Mouse (Mus musculus) right cerebral cortex, adult 2 months (tissue): ENCODE data around the gene Npw.
A peak's percentile ranks its signal among the peaks of the same experiment; 100 is the strongest.

ENCODE experiments used
- DNase-seq, 2 experiments: peaks; one replicate each; pipeline ENCODE4 v3.0.0; 2021 to 2022; ENCODE audit warnings: low spot score in 2 of 2

Gene Npw

DNA sequence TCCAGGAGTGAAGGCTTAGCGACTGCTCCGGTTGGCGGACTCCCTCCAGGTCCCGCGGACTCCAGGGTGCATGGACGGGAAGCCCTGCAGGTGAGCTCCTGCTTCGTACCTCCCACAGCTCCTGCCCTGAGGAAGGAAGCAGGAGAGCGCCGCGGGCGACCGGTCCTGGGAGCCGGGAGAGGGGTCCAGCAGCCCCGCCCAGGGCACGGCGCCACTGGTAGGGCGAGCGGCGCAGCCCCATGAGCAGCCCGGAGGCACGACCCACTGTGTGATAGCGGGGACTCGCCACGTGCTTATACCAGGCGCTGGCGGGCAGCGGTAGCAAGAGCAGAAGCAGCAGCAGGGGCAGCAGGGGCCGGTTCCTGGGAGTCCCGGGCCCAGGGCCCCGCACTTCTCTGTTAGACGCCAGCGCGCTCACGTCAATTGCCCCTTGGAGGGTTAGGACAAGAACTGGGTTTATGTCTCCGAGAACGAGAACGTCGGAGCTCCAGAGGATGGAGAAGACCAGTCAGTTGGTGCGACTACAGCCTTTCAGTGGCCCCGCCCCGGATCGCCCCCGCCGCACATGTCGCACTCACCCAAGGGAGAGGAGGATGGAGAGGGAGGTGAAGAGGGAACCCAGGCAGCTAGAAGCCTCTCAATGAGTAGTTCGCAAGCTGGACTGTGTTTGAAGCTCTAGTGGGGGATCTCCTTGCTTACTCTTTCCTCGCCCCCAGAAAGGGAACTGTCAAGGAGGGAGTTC is at the start of gene Npw:
Gene Npw, minus strand, starts transcription at position 441 of the 742 bp plus-strand sequence.
- DNase-seq = no peak

DNA sequence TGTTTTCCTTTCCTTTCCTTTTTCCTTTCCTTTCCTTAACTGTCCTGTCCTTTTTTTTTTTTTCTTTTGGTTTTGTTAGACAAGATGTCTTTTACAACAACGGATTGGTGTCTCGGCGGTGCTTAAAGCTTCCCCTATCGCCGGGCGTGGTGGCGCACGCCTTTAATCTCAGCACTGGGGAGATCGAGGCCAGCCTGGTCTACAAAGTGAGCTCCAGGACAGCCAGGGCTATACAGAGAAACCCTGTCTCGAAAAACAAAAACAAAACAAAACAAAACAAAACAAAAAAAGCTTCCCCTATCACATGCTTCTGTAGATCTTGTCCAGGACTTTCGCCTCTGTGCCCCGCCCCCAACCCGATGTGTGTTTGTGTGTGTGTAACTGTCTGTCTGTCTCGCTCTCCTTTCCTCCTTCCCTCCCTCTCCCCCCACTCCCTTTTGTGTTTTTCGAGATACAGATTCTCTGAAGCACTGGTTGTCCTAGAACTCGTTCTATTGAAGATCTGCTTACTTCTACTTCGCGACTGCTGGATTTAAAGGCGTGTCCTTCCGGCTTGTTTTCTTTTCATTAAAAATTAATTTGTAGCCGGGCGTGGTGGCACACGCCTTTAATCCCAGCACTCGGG is 49.7 kb upstream of the Npw start:
- DNase-seq = peak in 1 of 2 experiments; percentile 25

DNA sequence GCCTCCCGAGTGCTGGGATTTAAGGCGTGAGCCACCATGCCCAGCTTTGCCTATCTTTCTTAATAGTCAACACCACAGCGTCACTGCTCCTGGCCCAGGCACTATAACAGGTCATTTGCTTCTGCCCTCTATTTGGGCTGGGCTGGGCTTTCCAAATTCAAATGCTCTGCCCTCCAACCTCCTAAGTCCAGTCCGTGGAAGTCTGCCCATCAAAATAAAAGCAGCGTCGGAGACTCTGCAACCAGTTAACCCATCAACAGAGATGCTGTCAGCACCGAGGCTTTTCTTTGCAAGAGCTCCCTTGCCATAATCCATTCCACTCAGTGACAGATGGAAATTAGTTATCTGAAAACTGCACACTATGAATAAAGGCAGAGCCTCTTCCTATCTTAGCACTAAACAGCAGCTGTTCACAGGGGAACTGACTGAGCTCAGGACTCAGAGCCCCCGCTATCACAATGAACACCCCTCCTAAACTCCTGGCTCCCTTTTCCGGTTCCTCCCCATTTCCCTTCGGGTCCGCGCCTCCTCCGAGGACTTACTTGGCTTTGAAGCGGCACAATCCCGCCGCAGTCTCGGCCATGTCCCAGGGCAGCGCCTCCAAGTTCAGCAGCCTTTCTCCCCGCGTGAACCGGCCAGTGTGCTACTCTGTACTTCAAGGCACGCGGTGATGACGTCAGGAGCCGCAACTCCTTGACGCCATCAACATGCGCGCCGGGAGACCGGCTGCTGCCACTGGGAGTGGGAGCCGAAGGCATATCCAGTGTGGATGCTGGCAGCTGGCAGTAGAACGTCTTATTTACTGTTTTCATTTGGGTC is 48.9 kb upstream of the Npw start, which contains the start of gene Tbl3:
Gene Tbl3, minus strand, starts transcription at position 679 of the 819 bp plus-strand sequence.
- DNase-seq = peak; percentile 97 to 98

DNA sequence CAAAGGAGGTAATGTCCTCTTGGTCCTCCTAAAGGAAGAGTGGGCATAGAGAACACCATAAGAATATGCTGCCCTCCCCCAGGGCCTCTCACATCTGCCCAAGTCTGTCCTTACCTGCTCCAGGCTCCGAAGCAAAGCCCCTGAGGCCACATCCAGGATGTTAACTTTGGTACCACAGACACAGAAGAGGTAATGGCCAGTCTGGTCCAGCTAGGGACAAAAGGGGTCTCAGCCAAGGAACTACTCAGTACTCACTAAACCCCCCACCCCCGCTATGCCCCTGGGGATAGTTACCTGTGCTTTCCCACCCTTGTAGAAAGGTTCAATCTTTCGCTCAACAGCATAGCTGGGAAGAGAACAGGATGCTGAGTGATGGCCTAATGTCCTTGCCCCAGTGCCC is 47.6 kb upstream of the Npw start:
- DNase-seq = no peak

DNA sequence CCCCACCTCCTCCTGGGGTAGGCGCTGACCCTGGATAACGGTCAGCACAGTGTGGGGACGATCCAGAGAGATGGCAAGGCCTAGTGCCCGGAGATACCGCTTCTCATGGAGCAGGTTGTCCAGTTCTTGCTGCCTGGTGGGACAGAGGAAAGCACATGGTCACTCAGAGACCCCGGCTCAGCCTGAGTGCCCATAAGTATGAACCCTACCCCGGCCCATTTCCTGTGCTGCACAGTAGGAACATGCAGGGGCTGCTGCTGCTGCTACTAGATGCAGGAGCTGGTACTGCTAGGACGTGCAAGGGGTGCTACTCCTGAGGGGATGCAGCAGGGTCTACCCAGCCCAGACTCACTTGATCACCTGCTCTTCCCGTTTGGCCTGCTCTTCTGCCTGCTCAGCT is 43.0 kb upstream of the Npw start:
- DNase-seq = no peak

DNA sequence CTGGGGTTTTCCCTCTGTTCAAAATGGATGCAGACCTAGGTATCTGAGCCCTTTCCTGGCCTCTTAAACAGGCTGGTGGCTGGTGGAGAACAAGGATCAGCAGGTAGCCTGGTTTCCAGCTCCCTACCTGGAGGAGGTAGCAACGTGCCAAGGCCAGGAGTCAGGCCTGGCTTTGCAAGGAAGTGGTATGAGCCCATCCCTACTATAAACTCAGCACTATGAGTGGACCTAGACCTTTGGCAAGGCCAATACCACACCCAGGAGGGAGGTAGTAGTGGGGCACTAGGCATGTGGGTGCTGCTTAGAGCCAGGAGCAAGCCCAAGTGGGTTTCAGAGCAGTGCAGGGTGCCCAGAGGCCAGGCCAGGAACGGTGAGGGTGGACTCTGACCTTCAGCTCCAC is 41.2 kb upstream of the Npw start:
- DNase-seq = no peak

DNA sequence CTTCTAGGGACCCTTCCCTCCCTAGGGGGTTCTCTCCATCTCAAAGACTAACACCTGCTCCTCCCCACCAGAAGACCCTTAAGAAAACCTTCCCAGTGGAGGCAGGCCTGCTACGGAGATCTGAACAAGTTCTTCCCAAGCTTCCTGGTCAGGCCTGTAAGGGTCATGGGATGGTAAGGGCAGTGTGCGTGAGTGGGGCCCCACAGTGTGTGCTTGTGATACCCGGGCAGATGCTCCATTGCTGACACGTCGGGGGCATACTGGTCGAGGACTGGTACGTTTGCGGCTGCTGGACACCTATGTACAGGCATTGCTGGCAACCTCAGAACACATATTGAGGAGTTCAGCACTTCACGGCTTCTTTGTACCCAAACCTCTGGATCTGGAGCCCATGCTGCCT is 40.5 kb upstream of the Npw start:
- DNase-seq = no peak

DNA sequence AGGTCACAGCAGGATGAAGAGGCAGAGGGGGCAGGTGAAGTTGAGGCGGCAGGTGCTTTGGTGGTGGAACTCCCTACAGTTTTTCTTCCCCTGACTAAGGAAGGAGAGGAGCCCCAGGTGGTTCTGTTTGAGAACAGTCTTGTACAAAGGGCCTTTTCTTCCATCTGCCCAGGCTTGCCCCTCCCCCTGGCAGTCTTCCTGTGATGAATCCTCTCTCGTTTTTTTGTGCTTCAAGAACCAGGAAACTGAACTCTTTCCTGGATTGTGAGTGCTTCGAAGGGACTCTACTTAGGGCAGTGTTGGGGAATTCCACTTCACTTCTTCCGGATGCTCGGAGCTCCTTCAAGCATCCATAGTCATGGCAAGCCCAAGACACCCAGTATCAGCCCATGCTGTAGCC is 39.7 kb upstream of the Npw start:
- DNase-seq = no peak

DNA sequence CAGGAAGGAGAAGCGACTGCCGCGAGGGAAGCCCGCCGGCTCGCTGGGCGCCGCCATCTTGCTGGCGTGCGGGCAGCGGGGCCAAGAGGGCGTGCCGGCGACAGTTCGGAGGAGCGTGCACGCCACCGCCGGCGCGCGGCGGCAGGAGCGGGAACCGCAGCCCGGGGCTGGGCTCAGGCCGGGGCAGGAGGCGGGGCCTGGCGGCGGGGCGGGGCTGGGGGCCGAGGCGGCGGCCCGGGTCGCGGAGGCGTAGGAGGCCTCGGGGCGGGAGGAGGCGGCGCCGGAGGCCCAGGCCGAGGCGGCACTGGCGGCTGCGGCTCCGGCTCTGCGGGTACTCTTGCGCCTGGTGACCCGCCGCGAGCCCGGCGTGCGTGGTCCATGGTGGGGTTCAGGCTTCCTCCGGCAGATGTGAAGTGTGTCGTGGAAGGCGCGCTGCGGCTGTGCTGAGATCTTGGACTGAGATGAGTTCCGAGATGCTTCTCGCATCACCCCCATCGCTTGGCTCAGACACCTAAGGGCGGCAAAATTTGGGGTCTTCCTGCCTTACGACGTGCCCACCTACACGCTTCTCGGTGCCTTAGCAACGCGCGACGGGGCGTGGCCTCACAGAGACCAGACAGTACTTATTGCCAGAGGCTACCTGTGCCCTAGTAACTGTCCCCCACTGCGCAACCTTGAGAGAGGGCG is 37.9 kb upstream of the Npw start, which contains the start of the genes Gfer and Noxo1:
Gene Gfer, minus strand, starts transcription at position 146 of the 687 bp plus-strand sequence.
Gene Noxo1, plus strand, starts transcription at position 224 of the 687 bp plus-strand sequence.
- peak; percentile 72 to 75 for DNase-seq

DNA sequence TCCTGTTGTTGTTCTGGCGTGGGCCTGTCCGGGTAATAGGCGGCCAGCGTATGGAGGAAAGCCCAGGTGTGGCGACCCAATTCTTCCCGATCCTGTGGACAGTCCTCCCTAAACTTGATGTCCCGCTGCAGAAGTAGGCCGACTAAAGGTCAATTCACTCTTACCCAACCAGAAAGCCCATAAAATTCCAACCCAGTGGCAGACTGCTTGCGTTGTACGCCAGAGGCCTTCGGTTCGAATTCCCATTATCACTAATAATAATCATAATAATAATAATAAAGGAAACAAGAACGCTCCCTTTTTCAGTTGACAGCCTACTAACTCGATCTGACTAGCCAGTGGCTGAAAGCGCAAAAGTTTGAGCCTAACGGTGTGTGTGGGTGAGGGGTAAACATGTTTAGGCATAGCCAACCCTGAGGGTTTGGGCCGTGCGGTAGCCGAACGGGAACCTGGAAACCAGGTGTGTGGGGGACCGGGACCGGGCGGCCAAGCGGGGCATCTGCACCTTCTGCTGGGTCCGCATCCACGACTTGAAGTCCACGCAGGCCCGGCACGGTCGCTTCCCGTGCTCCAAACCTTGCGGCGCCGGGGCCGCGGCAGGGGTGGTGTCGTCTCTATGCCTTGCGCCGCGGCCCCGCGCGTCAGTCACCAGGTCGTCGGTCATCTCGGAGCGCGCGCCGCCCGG is 37.2 kb upstream of the Npw start:
- DNase-seq = no peak

DNA sequence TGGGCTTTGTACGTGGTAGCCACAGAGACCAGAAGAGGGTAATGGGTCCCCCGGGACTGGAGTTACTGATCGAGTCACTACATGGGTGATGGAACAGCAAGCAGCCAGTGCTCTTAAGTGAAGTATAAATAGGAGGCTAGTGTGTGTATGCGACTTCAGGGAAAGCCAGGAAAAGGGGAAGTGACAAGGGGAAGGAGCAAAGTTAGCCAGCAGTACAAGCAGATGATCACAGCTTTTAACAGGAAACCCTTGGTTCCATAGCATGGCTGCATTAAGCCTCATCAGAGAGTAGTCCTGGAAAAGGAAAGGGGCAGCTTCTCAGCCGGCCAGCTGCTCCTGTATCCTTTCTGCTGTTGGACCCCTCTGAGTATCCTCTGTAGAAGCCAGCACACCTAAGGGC is 34.1 kb upstream of the Npw start:
- DNase-seq = no peak

DNA sequence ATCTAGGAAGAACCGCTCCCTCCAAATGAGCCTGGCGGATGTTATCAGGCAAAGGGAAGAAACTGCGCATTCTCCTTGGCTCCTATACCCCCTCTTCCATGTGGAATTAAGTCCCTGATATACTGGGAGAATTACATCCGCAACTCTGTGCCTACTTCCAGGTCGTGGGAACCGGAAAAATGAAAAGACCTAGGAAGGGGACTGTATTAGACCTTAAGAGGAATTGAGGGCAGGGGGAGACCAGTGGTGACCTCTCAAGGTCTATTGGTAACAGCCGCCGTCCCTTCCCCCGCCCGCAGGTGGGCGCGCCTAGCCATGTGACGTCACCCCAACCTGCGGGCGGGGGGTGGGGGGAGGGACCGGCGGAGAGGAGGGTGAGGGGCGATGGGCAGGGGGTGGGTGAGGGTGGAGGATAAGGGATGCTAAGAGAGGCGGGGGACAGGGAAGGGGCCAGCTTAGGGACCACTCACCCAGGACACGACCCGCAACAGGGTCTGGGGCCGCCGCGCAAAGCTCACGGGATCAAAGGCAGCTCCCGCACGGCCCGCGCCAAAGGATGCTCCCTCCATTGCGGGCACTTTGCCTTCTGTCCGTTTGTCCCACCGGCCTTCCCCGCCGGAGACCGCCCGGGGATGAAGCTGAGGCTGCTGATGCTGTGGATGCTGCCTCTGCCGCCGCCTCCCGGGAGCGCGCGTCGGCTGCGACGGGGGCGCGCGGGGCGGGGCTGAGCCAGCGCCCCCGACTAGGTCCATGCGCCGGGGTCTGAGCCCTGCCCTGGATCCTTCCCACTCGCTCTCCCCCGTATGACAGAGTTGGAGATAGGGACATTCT is 31.2 kb upstream of the Npw start, which contains the start of gene Syngr3:
Gene Syngr3, minus strand, starts transcription at position 705 of the 831 bp plus-strand sequence.
- peak; percentile 49 to 59 for DNase-seq

DNA sequence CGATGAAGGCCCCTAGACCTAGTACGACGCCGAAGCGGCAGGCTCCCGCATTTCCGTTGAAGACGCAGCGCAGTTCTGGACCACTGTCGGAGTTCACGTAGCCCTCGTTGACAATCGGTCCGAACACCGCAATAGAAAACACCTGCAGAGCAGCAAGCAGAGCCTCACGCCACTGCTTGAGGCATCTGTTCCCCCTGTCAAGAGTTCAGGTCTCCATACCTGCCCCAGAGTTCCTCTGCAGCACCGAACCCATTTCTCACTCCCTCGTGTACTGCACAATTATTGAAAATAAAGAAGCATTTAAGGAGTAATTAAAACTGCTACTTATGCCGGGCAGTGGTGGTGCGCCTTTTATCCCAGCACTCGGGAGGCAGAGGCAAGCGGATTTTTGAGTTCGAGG is 29.3 kb upstream of the Npw start:
- no peak for DNase-seq

DNA sequence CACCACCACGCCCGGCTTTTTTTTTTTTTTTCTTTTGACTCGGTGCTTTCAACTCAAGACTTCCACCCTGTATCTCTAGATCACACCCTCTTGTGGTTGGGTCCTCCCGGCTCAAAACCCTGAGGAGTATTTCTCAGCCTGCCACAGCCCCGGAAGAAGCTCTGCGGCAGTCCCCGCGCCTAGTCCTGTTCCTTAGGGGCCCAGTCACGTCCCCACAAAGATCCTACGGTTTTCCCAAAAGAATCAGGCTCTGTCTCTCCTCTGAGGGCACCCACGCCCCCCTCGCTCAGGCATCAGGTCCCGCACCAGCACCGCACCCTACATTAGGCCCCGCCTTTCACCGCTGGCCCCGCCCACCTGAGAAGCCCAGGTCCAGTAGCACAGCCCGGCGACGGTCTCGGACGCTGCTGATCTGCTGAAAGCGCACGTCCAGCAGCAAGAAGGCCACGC is 28.9 kb upstream of the Npw start:
- DNase-seq = peak in 1 of 2 experiments; percentile 39

DNA sequence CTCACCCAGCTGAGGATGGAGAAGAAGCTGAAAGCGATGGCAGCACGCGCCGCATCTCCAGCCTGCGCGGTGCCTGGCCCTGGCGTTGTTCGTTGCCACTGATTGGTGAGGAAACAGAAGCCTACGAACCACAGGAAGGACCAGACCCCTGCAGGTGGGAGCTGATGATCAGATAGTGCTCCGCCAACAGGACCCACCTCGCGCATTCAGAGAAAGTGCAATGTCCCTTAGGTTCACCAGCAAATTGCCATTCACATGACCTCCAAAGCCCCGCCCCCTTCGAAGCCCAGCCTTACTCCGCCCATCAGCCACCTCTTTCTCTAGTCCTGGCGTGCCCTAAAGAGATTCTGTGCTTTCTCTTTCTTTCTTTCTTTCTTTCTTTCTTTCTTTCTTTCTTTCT is 28.3 kb upstream of the Npw start:
- no peak for DNase-seq

DNA sequence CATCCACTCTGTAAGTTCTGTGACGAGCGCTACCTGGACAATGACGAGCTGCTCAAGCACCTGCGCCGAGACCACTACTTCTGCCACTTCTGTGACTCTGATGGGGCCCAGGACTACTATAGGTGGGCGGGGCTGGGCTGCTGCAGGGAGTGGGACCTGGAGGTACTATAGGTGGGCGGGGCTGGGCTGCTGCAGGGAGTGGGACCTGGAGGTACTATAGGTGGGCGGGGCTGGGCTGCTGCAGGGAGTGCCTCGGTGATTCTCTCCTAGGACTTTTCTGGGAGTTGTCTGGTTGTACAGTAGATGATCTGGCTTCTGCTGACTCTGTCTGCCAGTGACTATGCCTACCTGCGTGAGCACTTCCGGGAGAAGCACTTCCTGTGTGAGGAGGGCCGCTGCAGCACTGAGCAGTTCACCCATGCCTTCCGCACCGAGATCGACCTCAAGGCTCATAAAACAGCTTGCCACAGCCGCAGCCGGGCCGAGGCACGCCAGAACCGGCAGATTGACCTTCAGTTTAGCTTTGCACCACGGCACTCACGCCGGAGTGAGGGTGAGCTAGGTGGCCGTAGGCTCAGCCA is 19.3 kb upstream of the Npw start:
- DNase-seq = no peak

DNA sequence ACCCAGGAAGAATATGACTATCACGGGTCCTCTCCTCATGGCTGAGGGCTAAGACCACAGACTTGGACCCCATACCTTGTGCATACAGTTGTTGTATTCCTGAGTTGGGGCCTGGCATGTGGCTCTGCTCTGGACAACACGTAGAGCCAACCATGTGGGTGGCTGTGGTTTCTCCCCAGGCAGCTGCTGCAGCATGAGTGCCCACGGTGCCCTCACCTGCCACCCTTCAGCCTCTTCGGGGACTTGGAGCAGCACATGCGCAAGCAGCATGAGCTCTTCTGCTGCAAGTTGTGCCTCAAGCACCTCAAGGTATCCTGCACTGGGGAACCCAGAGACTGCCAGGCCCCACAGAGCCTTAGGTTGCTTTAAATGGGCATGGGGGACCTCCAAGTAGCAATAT is 18.6 kb upstream of the Npw start:
- no peak for DNase-seq

DNA sequence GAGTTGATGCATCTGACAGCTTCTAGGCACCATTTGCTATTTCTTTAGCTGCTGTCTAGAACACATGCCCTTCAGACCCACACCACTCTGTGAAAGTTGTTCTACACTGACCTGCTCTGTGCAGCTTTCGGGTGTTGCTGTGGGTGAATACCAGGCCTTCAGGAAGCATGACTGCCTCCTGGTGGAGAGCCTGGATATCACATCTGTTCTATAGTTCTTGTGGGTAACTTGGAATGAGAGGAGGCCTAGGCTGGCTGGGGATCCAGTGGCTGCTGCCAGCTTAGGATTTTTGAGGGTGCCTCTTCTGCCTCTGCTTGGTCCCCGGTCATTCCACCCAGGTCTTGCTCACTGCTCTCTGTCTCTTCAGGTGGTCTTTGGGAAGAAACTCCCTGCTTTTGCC is 17.9 kb upstream of the Npw start:
- peak; percentile 67 to 77 for DNase-seq

DNA sequence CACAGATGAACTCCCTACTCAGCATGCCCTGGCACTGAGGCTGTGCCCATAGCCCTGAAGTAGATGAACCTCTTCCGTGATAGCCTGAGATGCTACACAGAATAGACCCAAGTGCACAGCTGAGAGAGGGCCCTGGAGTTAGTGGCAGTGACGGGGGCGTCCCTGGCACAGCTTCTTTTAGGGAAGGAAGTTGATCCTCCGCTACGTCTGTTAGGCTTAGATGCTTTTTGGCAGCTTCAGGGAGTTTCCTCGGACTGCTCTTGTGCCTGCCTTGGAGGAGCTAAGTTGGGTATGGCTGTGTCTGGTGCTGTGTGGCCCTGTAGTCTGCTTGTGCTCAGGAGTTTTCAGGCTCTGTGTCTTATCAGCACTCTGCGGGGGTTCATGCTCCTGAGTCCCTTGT is 16.0 kb upstream of the Npw start:
- peak; percentile 53 for DNase-seq

DNA sequence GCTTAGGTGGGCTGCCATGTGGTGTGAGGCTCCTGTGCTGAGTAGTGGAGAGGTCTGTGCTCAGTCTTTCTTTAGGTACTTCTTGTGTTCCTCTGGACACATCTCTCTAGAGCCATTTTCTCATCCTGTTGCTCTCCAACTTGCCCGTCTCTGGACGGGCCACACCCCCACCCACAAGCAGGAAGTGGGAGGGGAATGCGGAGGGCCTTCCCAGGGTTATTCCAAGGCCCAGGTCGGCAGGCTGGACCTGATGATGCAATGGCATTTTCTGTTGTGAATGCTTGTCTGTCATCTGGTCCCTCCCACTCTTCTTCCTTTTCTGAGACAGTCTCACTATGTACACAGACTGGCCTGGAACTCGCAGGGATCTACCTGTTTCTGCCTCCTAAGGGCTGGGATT is 13.9 kb upstream of the Npw start:
- no peak for DNase-seq
